Mouse (Mus musculus): ENCODE data around the gene Olfr945. TPM values are rescaled to one million over a fixed set of nuclear protein-coding genes. Genes with fewer than 3 reads are reported as not detected.

Olfr945 gene
- total RNA-seq (2023), result not detected

DNA sequence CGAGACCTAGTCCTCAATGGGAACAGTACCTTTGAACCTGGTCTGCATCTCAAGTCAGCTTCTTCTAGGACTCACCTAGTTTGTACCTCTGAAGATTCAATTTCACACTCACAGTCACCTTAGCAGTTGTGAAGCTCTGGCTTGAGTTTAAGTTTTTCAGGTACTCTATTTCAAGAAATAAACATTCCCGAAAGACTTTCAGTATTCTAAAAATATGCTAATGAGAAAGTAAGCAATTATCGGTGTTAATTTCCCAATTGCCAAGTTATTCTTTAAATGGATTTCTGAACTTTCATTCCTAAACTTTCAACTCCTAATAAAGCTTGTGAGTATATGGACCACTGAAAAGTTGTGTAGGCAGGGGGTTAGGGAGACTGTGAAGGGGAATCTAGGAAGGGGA lies at the start of gene Olfr945:
Olfr945 (minus strand) TSS at position 101 of the 400 bp plus-strand sequence.

GRCm38 (mm10) chr9:39325945-39326344 lies 49.3 kb upstream of the Olfr945 start, which contains the start of gene Olfr948:
Olfr948 (minus strand) TSS chr9:39326045.

DNA sequence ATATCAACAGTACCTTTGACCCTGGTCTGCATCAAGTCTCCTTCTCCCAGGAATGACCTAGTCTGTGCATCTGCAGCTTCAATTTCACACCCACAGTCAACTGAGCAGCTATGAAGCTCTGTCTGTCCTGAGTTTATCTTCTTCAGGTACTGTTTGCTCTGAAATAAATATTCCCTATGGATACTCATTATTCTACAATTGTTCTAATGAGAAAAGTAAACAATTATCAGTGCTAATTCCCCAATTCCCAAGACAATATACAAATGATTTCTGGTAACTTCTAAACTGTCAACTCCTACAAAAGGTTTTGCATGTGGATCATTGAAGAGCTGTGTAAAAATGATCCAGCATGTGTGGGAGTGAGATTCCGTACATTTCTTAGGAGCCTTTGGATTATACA lies 26.7 kb downstream of the Olfr945 start, which contains the start of gene Olfr1537:
Olfr1537 (minus strand) TSS at position 101 of the 400 bp plus-strand sequence.

Other genes with a start within 250 kb of the Olfr945 start
- gene Olfr937, start 211.9 kb downstream of the Olfr945 start, total RNA-seq (2023), result not detected
- gene Olfr938, start 197.9 kb downstream of the Olfr945 start, total RNA-seq (2023), result not detected
- not detected for gene Olfr27, start 148.7 kb downstream of the Olfr945 start, total RNA-seq (2023)
- gene Olfr943, start 110.5 kb downstream of the Olfr945 start, total RNA-seq (2023), result not detected
- not detected for gene Olfr944, start 74.9 kb downstream of the Olfr945 start, total RNA-seq (2023)
- gene Olfr1537, start 26.8 kb downstream of the Olfr945 start, total RNA-seq (2023), result not detected
- gene Olfr948, start 49.2 kb upstream of the Olfr945 start, total RNA-seq (2023), result not detected
- not detected for gene Olfr951, start 110.6 kb upstream of the Olfr945 start, total RNA-seq (2023)
- gene Olfr952, start 150.3 kb upstream of the Olfr945 start, total RNA-seq (2023), result not detected
- gene Olfr954, start 179.9 kb upstream of the Olfr945 start, total RNA-seq (2023), result not detected
- not detected for gene Olfr955, start 195.1 kb upstream of the Olfr945 start, total RNA-seq (2023)
- gene Olfr44, start 217.2 kb upstream of the Olfr945 start, total RNA-seq (2023), result not detected
- gene Olfr957, start 239.0 kb upstream of the Olfr945 start, total RNA-seq (2023), result not detected

Measured in T-cell, adult 66 days (primary cell).